Mouse (Mus musculus) midbrain, embryonic 15.5 days (tissue): ENCODE results near the gene Gfod1. TPM values are rescaled to one million over a fixed set of nuclear protein-coding genes. Genes with fewer than 3 reads are reported as not detected.

Experiments
- ATAC-seq: fragments of 200-750 bp; cut with Nextera tagmentation; replicated peaks from 2 replicates; pipeline ENCODE4 v1.8.0; 2017; ENCODE audit warnings: moderate TSS enrichment
- H3K27ac ChIP-seq: fragments of 300-500 bp; sonication (generic); 2 replicates; pipeline ENCODE4 v1.5.1; 2015; ENCODE audit warnings: mild to moderate bottlenecking, inconsistent platforms
- H3K27me3 ChIP-seq: fragments of 300-500 bp; sonication (generic); replicated peaks from 2 replicates; pipeline ENCODE4 v1.6.1; 2015; ENCODE audit warnings: inconsistent platforms
- H3K36me3 ChIP-seq: fragments of 300-500 bp; sonication (generic); replicated peaks from 2 replicates; pipeline ENCODE4 v1.6.1; 2015; ENCODE audit warnings: inconsistent platforms
- H3K4me1 ChIP-seq: fragments of 300-500 bp; sonication (generic); 2 replicates; pipeline ENCODE4 v1.6.1; 2015; ENCODE audit warnings: inconsistent platforms
- H3K4me2 ChIP-seq: fragments of 300-500 bp; sonication (generic); 2 replicates; pipeline ENCODE4 v1.6.1; 2015; ENCODE audit warnings: inconsistent platforms, mild to moderate bottlenecking, moderate library complexity
- H3K4me3 ChIP-seq: fragments of 300-500 bp; sonication (generic); 2 replicates; pipeline ENCODE4 v1.5.1; 2015; ENCODE audit warnings: mild to moderate bottlenecking, inconsistent platforms
- H3K9ac ChIP-seq: fragments of 300-500 bp; sonication (generic); 2 replicates; pipeline ENCODE4 v1.6.1; 2015; ENCODE audit warnings: mild to moderate bottlenecking, inconsistent platforms
- H3K9me3 ChIP-seq: fragments of 300-500 bp; sonication (generic); 2 replicates; pipeline ENCODE4 v1.6.1; 2016; ENCODE audit warnings: inconsistent platforms
- WGBS: fragments of 180-500 bp; shearing (Covaris S2); methylation state at CpG from one replicate; pipeline ENCODE4 v1.1.7; 2015; ENCODE audit warnings: mixed read lengths; 5-methylcytosine and 5-hydroxymethylcytosine counted together
- polyA plus RNA-seq: library from polyadenylated mRNA; unstranded; fragments of >200 nt; fragmentation: Nextera tagmentation; extraction: Ambion mirVana; gene quantifications from 2 replicates; pipeline ENCODE4 v1.2.1, GENCODE M21; 2015

Gene Gfod1
- polyA plus RNA-seq, 1 experiment from 2014 or later, result 2.4 TPM

DNA sequence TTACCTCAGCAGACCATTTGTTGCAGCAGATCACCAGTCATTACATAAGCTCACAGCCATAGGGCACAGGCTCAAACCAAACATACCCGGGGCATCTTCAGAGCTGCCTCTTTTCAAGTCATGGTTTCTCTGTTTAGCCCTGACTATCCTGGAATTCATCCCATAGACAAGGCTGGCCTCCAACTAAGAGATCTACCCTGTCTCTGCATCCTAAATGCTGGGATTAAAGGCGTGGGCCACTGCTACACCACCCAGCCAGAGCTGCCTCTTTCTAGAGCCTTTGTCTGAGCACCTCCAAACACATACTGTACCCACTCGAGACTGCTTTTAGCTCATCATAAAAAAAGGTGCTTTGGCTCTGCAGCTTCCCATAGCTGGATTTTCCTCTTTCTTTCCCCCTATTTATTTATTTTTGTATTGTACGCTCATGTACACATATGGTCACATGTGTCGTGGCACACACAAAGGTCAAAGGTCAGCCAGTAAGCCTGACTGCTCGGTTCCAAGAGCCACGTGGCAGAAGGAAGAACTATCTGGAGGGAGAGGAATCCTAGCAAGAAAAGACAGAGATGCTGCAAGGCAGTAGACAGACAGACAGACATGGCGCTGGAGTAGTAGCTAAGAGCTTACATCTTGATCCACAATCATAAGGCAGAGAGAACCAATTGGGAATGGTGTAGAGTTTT, 51.7 kb downstream of the Gfod1 start:
- H3K4me1 ChIP-seq, result no peaks in the 10 kb centered on the region
- no peaks in the 10 kb centered on the region for H3K27me3 ChIP-seq
- no peak overlapping the region for H3K4me3 ChIP-seq
- H3K27ac ChIP-seq, result no peak overlapping the region
- H3K9me3 ChIP-seq, result no peaks in the 10 kb centered on the region
- ATAC-seq, result no peak
- no peak overlapping the region for H3K9ac ChIP-seq
- H3K4me2 ChIP-seq, result no peak overlapping the region
- no peaks in the 10 kb centered on the region for H3K36me3 ChIP-seq
- 87% methylated on average over 8 of the region's 8 CpGs for WGBS

DNA sequence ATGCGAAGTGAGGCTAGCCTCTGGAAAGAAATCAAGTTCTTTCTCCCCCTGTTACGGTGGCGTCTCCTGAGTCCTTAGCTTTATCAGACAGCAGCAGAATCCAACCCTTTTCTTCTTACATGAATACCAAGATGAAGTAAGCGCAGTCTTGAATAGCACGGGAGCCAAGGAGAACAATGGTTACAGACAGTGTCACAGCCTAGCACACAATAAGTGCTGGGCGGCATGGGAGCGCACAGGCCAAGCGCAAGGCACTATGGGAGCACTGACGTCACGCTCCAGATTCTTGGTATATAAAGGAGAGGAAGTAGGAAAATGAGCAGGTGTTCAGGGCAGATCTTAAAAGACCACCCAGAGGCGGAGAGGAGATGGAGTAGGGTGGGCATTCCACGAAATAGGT, 52.6 kb downstream of the Gfod1 start:
- Histone ChIP-seq H3K9ac (no peak overlapping the region), H3K4me1 (no peaks in the 10 kb centered on the region), H3K27ac (no peak overlapping the region), H3K4me3 (no peak overlapping the region), H3K27me3 (no peaks in the 10 kb centered on the region), H3K36me3 (no peaks in the 10 kb centered on the region), H3K9me3 (no peaks in the 10 kb centered on the region), H3K4me2 (no peak overlapping the region)
- no peak for ATAC-seq
- 55% methylated on average over 12 of the region's 12 CpGs for WGBS

DNA sequence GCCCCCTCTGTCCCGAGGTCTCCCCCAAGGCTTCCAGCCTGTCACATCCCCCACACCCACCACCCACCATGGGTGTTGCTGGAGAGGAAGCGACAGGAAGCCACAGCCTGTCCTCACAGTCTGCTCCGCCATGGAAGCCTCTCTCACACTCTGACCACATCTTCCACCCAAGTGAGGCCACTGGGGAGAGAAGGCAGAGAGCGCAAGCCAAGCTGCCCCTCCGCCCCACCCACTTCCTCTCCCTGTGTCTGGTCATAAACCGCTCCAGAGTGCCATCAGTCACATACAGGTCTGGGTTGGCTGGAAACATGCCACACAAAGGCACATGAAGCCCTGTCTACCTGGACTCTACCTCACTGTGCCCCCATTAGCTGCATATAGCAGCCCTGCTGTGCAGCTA, 53.3 kb downstream of the Gfod1 start:
- no peaks in the 10 kb centered on the region for H3K4me1 ChIP-seq
- no peaks in the 10 kb centered on the region for H3K9me3 ChIP-seq
- no peak overlapping the region for H3K9ac ChIP-seq
- no peak for ATAC-seq
- 86% methylated on average over 6 of the region's 6 CpGs for WGBS
- no peaks in the 10 kb centered on the region for H3K36me3 ChIP-seq
- H3K4me3 ChIP-seq, result no peak overlapping the region
- no peak overlapping the region for H3K27ac ChIP-seq
- H3K27me3 ChIP-seq, result no peaks in the 10 kb centered on the region
- no peak overlapping the region for H3K4me2 ChIP-seq

DNA sequence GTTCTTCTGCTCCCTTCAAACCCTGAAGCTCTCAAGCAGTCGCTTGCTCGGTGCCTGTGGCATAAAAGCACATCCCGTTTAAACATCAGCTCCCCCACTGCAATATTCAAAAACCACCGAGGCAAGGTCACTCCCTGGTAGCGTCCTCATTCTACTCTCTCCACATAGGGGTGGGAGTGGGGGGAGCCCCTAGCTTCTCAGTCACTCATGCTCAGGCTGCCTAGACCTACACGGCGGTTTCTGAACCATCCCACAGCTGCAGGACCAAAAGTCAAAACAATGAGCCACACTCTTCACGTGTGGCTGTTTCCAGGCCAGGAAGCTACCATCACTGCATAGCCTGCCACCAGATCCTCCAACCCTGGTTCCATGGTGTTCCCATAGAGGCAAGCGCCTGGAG, 53.9 kb downstream of the Gfod1 start:
- H3K4me1 ChIP-seq, result no peaks in the 10 kb centered on the region
- no peak overlapping the region for H3K27ac ChIP-seq
- 91% methylated on average over 9 of the region's 9 CpGs for WGBS
- no peak for ATAC-seq
- H3K36me3 ChIP-seq, result no peaks in the 10 kb centered on the region
- no peak overlapping the region for H3K4me3 ChIP-seq
- H3K27me3 ChIP-seq, result no peaks in the 10 kb centered on the region
- no peaks in the 10 kb centered on the region for H3K9me3 ChIP-seq
- no peak overlapping the region for H3K9ac ChIP-seq
- no peak overlapping the region for H3K4me2 ChIP-seq

DNA sequence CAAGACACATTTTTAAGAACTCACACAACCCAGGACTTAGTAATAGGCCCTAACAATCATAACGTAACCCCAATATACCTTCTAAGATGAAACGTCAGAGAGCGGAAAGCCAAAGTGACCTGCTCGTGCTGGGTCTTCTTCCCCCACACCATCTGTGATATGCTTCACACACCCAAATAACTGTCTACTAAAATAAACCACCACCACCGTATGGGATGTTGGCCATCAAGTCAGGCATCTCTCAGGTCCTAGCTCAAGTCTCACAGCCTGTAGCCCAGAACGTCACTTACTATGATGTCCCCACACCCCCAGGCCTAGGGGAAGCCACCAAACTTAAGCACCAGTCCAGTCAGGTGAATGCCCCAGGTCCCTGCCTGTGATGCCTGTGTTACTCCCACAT, 55.6 kb downstream of the Gfod1 start:
- Histone ChIP-seq H3K4me2 (no peak overlapping the region), H3K27ac (no peak overlapping the region), H3K9ac (no peak overlapping the region), H3K4me1 (no peaks in the 10 kb centered on the region), H3K36me3 (no peaks in the 10 kb centered on the region), H3K4me3 (no peak overlapping the region), H3K9me3 (no peaks in the 10 kb centered on the region), H3K27me3 (no peaks in the 10 kb centered on the region)
- 93% methylated on average over 6 of the region's 6 CpGs for WGBS
- ATAC-seq, result no peak

DNA sequence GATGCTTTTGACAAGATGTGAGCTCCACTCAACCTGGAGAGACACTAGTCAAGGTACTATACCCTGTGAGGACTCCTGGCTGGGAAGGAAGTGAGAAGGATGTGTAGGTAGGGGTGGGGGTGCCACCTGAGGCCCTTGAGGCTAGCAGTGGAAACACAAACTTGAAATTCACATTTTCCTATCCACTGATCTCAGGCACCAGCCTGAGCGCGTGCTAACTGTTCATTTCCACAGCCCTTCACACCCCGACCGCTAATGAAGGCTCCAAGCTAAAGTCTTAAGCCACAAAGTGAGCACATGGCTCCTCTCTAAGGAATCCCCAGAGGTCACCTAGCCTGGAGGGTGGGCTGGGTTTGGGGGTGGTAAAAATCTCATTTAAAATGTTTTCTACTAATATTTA, 57.1 kb downstream of the Gfod1 start:
- H3K9ac ChIP-seq, result no peak overlapping the region
- 93% methylated on average over 4 of the region's 4 CpGs for WGBS

DNA sequence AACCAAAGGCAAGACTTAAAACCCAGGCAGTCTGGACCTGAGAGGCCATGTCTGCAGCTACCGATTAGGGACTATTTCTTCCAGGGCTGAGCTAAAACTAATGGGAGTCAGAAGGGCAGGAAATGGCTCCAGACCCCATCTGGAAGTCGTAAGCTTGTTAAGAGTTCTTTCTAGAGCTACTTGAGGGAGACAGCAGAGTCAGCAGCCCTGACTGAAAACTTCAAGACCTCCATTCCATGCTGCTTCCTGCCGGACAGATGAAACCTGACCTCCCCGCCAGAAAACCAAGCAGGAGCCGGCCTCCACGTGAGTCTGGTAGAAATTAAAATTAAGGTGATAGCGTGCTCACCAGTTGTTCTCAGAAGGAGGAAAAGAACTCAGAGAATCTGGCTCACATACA, 60.2 kb downstream of the Gfod1 start:
- Histone ChIP-seq H3K4me1 (peaks cover 11% of the 10 kb centered on the region), H3K9me3 (no peaks in the 10 kb centered on the region), H3K27me3 (no peaks in the 10 kb centered on the region), H3K9ac (no peak overlapping the region), H3K27ac (no peak overlapping the region), H3K4me3 (no peak overlapping the region), H3K4me2 (no peak overlapping the region), H3K36me3 (no peaks in the 10 kb centered on the region)
- WGBS, result 86% methylated on average over 7 of the region's 7 CpGs
- ATAC-seq, result no peak

More for the DNA sequence above, 57.1 kb downstream of the Gfod1 start:
- Histone ChIP-seq H3K27ac (no peak overlapping the region), H3K4me2 (no peak overlapping the region), H3K4me3 (no peak overlapping the region), H3K4me1 (0 out of 2 replicates have a peak, but pooled peaks cover 2% of the 10 kb centered on the region), H3K27me3 (no peaks in the 10 kb centered on the region), H3K9me3 (no peaks in the 10 kb centered on the region), H3K36me3 (no peaks in the 10 kb centered on the region)
- ATAC-seq, result no peak

DNA sequence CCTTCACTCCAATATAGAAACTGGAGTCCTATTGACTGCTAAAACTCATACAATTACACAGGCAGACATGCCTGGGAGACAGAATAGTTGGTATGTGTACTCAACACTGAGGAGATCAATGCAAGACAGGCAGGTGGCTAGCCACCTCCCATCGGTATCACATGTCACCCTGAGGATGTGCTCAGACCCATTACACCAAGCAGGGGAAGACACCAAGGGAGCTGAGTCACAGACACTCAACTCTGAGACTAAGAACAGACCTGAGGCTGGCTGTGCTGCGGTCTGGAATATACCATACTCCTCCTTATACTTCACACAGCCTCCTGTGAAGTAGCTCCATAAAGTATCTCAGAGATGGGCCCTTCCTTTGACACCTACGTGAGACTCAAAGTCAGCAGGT, 60.7 kb downstream of the Gfod1 start:
- Histone ChIP-seq H3K4me3 (no peak overlapping the region), H3K27me3 (no peaks in the 10 kb centered on the region), H3K27ac (no peak overlapping the region), H3K36me3 (no peaks in the 10 kb centered on the region), H3K4me2 (no peak overlapping the region), H3K9me3 (no peaks in the 10 kb centered on the region), H3K9ac (no peak overlapping the region), H3K4me1 (peaks cover 11% of the 10 kb centered on the region)
- no peak for ATAC-seq
- WGBS, result 94% methylated on average over 3 of the region's 3 CpGs

DNA sequence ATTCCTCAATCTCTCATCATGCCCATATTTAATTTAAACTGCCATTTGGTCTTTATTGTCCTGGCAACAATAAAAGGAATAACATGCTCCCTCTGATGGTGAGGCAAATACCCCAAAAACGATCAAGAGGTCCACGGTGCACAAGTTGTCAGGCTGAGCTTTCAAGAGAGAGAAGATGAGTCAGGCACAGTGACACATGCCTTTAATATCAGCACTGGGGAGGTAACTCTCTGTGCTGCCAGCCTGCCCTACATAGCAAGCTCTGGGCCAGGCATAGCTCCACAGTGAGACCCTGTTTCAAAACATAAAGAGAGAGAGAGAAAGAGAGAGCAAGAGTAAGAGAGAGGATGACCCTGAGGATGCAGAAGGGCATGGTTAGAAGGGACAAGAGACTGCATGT, 62.2 kb downstream of the Gfod1 start:
- no peaks in the 10 kb centered on the region for H3K27me3 ChIP-seq
- peaks cover 17% of the 10 kb centered on the region for H3K4me1 ChIP-seq
- 84% methylated on average over 2 of the region's 2 CpGs for WGBS
- no peak overlapping the region for H3K9ac ChIP-seq
- no peaks in the 10 kb centered on the region for H3K9me3 ChIP-seq
- no peak for ATAC-seq
- 0 out of 2 replicates have a peak overlapping the region, but pooled peaks have one; percentile 40 for H3K27ac ChIP-seq
- no peak overlapping the region for H3K4me3 ChIP-seq
- H3K36me3 ChIP-seq, result no peaks in the 10 kb centered on the region
- H3K4me2 ChIP-seq, result no peak overlapping the region

DNA sequence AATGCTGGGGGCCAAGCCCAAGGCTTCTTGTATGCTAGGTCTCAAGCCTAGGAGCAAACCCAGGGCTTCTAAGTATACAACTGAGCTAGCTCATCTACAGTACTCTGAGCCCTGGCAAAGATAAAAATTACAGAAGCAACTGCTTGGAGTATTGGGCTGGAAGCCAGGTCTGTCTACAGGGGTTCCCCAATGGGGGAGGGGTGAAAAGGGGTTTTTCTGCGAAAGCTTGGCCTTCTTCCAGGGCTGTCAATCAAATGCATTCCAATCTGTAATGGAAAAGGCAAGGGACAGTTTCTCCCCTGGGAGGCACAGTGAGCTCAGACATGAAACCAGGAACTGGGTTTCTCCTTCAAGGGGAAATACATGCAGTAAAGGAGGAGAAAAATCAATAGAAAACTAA, 62.9 kb downstream of the Gfod1 start:
- Histone ChIP-seq H3K27ac (peak overlapping the region; percentile 31; the same call in 1 of the 2 replicates), H3K9me3 (no peaks in the 10 kb centered on the region), H3K4me1 (peaks cover 20% of the 10 kb centered on the region), H3K4me2 (no peak overlapping the region), H3K27me3 (no peaks in the 10 kb centered on the region), H3K36me3 (no peaks in the 10 kb centered on the region), H3K9ac (no peak overlapping the region), H3K4me3 (no peak overlapping the region)
- 11% methylated on average over 1 of the region's 1 CpGs for WGBS
- ATAC-seq, result peak; percentile 55

DNA sequence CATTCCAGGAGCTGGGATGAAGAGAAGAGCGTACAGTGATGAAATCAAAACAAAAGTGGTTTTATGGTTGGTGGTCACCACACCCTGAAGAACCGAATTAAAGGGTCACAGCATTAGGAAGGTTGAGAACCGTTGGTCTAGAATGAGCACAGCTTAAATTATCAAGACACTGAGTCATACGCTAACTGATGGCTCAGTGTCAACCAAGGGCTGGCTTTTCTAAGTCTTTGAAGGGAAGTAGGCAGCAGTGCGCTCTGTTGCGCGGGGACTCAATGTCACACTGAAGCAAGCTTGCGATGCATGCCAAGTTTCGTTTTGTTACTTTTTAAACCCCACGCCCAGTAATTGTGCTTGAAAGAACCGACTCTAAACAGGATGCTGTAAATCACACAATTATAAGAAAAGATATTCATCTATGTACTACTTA, 64.2 kb downstream of the Gfod1 start:
- H3K27me3 ChIP-seq, result no peaks in the 10 kb centered on the region
- no peak overlapping the region for H3K4me2 ChIP-seq
- no peak overlapping the region for H3K4me3 ChIP-seq
- 83% methylated on average over 11 of the region's 11 CpGs for WGBS
- H3K36me3 ChIP-seq, result no peaks in the 10 kb centered on the region
- H3K27ac ChIP-seq, result no peak overlapping the region
- H3K4me1 ChIP-seq, result peaks cover 32% of the 10 kb centered on the region
- ATAC-seq, result no peak
- no peaks in the 10 kb centered on the region for H3K9me3 ChIP-seq
- H3K9ac ChIP-seq, result no peak overlapping the region

DNA sequence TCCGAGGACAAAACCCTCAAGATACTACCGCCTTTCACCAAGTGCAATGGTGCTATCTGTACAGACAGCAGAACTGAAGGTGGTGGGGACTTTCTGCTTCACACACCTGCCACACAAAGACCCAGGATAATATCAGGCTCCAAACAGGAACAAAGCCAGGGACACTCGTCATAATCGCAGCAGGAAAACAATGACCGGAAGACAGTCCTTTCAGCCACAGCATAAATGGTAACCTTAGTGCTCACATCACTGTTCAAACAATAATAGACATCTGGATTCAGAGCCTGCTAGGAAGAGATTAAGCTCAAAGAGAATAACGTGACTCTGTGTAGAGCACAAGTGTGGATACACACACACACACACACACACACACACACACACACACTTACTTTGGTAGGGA, 67.3 kb downstream of the Gfod1 start:
- H3K27ac ChIP-seq, result peak overlapping the region; percentile 36; the same call in 1 of the 2 replicates
- no peak overlapping the region for H3K4me3 ChIP-seq
- no peaks in the 10 kb centered on the region for H3K36me3 ChIP-seq
- H3K27me3 ChIP-seq, result no peaks in the 10 kb centered on the region
- WGBS, result 53% methylated on average over 6 of the region's 6 CpGs
- H3K9ac ChIP-seq, result no peak overlapping the region
- H3K4me1 ChIP-seq, result peaks cover 41% of the 10 kb centered on the region
- H3K9me3 ChIP-seq, result no peaks in the 10 kb centered on the region
- H3K4me2 ChIP-seq, result no peak overlapping the region
- ATAC-seq, result no peak

DNA sequence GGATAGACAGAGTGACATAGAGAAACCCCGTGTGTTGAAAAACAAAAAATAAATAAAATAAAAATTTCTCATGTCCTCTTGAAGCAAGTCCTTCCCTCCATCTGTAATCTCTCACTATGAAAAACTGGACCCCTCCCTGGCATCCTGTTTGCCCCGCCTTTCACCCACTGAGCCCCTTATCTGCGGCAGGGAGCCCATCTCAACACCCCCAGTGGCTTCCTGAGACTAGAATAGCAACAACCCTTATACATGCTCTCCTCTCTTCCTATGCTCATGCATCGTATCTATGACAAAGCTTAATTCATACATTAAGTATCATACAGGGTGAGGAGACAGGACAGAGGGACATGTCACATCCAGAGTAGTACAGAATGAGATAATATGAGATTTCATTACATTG, 68.0 kb downstream of the Gfod1 start:
- ATAC-seq, result no peak
- Histone ChIP-seq H3K36me3 (no peaks in the 10 kb centered on the region), H3K4me1 (peaks cover 35% of the 10 kb centered on the region), H3K27me3 (no peaks in the 10 kb centered on the region), H3K4me2 (no peak overlapping the region), H3K9ac (no peak overlapping the region), H3K4me3 (no peak overlapping the region), H3K27ac (peak overlapping the region; percentile 22; the same call in 1 of the 2 replicates), H3K9me3 (no peaks in the 10 kb centered on the region)
- 81% methylated on average over 4 of the region's 4 CpGs for WGBS
